Mouse (Mus musculus): ENCODE results near the gene Tspan33. TPM values are rescaled to one million over a fixed set of nuclear protein-coding genes. Genes with fewer than 3 reads are reported as not detected.
"Not testable (repeated sequence)": the region's sequence is repeated elsewhere in the genome, so short reads cannot be mapped to it uniquely, and the experiment has no call there.

Gene Tspan33
- polyA plus RNA-seq, 1 experiment from 2014 or later = 3.5 TPM

- H3K9me3 ChIP-seq (ENCODE audit: control insufficient read depth, low read length) = no peaks in the 10 kb centered on the region
- H3K27me3 ChIP-seq (ENCODE audit: control insufficient read depth, insufficient read depth, low read depth, low read length) = no peaks in the 10 kb centered on the region
- peaks cover 19% of the 10 kb centered on the region for H3K36me3 ChIP-seq (ENCODE audit: control insufficient read depth, insufficient read depth, low read length)
- H3K4me3 ChIP-seq (ENCODE audit: low read length) = no peak overlapping the region
- no peak for ATAC-seq (ENCODE audit: low read depth)
- no peak overlapping the region for H3K4me2 ChIP-seq (ENCODE audit: low read depth, low read length)
- H3K9ac ChIP-seq (ENCODE audit: low read length) = no peak overlapping the region
- WGBS = 83% methylated on average over 13 of the region's 13 CpGs
- H3K4me1 ChIP-seq (replicated peaks; ENCODE audit: control insufficient read depth, insufficient read depth, low read length) = no peaks in the 10 kb centered on the region
- H3K27ac ChIP-seq (ENCODE audit: low read length) = no peak overlapping the region
These were observed 65.1 kb downstream of the Tspan33 start for GRCm38 (mm10) chr6:29759012-29759679.

GRCm38 (mm10) chr6:29760397-29760796, 66.4 kb downstream of the Tspan33 start:
- H3K9ac ChIP-seq (ENCODE audit: low read length); H3K27me3 ChIP-seq (ENCODE audit: control insufficient read depth, insufficient read depth, low read depth, low read length); H3K4me2 ChIP-seq (ENCODE audit: low read depth, low read length); H3K27ac ChIP-seq (ENCODE audit: low read length); H3K9me3 ChIP-seq (ENCODE audit: control insufficient read depth, low read length); H3K4me1 ChIP-seq (replicated peaks; ENCODE audit: control insufficient read depth, insufficient read depth, low read length); ATAC-seq (ENCODE audit: low read depth); H3K4me3 ChIP-seq (ENCODE audit: low read length): not testable (repeated sequence)
- peaks cover 15% of the 10 kb centered on the region for H3K36me3 ChIP-seq (ENCODE audit: control insufficient read depth, insufficient read depth, low read length)
- WGBS = 81% methylated on average over 2 of the region's 2 CpGs

- peaks cover 14% of the 10 kb centered on the region for H3K36me3 ChIP-seq (ENCODE audit: control insufficient read depth, insufficient read depth, low read length)
- no peak for ATAC-seq (ENCODE audit: low read depth)
These were observed 67.3 kb downstream of the Tspan33 start for GRCm38 (mm10) chr6:29761282-29761681.

GRCm38 (mm10) chr6:29762524-29762923, 68.5 kb downstream of the Tspan33 start:
- Histone ChIP-seq H3K4me1 (replicated peaks; ENCODE audit: control insufficient read depth, insufficient read depth, low read length) (no peaks in the 10 kb centered on the region), H3K4me2 (ENCODE audit: low read depth, low read length) (no peak overlapping the region), H3K9me3 (ENCODE audit: control insufficient read depth, low read length) (no peaks in the 10 kb centered on the region), H3K9ac (ENCODE audit: low read length) (no peak overlapping the region), H3K27me3 (ENCODE audit: control insufficient read depth, insufficient read depth, low read depth, low read length) (no peaks in the 10 kb centered on the region), H3K36me3 (ENCODE audit: control insufficient read depth, insufficient read depth, low read length) (peaks cover 10% of the 10 kb centered on the region; the same call in 1 of the 2 replicates), H3K27ac (ENCODE audit: low read length) (no peak overlapping the region), H3K4me3 (ENCODE audit: low read length) (no peak overlapping the region)
- no peak for ATAC-seq (ENCODE audit: low read depth)
- 55% methylated on average over 4 of the region's 4 CpGs for WGBS

More at GRCm38 (mm10) chr6:29761282-29761681, 67.3 kb downstream of the Tspan33 start:
- H3K4me3 ChIP-seq (ENCODE audit: low read length) = no peak overlapping the region
- no peak overlapping the region for H3K4me2 ChIP-seq (ENCODE audit: low read depth, low read length)
- no peak overlapping the region for H3K9ac ChIP-seq (ENCODE audit: low read length)
- 84% methylated on average over 4 of the region's 4 CpGs for whole genome bisulfite sequencing
- H3K27ac ChIP-seq (ENCODE audit: low read length) = no peak overlapping the region
- H3K4me1 ChIP-seq (replicated peaks; ENCODE audit: control insufficient read depth, insufficient read depth, low read length) = no peaks in the 10 kb centered on the region
- no peaks in the 10 kb centered on the region for H3K9me3 ChIP-seq (ENCODE audit: control insufficient read depth, low read length)
- H3K27me3 ChIP-seq (ENCODE audit: control insufficient read depth, insufficient read depth, low read depth, low read length) = no peaks in the 10 kb centered on the region

- Histone ChIP-seq H3K4me3 (ENCODE audit: low read length) (no peak overlapping the region), H3K4me2 (ENCODE audit: low read depth, low read length) (no peak overlapping the region), H3K27ac (ENCODE audit: low read length) (no peak overlapping the region), H3K9me3 (ENCODE audit: control insufficient read depth, low read length) (no peaks in the 10 kb centered on the region), H3K4me1 (replicated peaks; ENCODE audit: control insufficient read depth, insufficient read depth, low read length) (peaks cover 5% of the 10 kb centered on the region; the same call in 1 of the 2 replicates), H3K36me3 (ENCODE audit: control insufficient read depth, insufficient read depth, low read length) (no peaks in the 10 kb centered on the region; the same call in 1 of the 2 replicates), H3K27me3 (ENCODE audit: control insufficient read depth, insufficient read depth, low read depth, low read length) (no peaks in the 10 kb centered on the region), H3K9ac (ENCODE audit: low read length) (no peak overlapping the region)
- 74% methylated on average over 2 of the region's 2 CpGs for WGBS
- ATAC-seq (ENCODE audit: low read depth) = no peak
These were observed 72.9 kb downstream of the Tspan33 start for GRCm38 (mm10) chr6:29766874-29767273.

Other genes with a start within 250 kb of the Tspan33 start
- 208 and 220 TPM in 2 replicates for gene Atp6v1f, start 226.5 kb upstream of the Tspan33 start, polyA plus RNA-seq (2015; fragmentation: Nextera tagmentation; extraction: Ambion mirVana)
- gene Atp6v1fnb, start 222.8 kb upstream of the Tspan33 start, polyA plus RNA-seq (2015; fragmentation: Nextera tagmentation; extraction: Ambion mirVana) = not detected in 2 replicates
- 11.5 and 12.6 TPM in 2 replicates for gene Kcp, start 186.3 kb upstream of the Tspan33 start, polyA plus RNA-seq (2015; fragmentation: Nextera tagmentation; extraction: Ambion mirVana)
- gene Irf5, start 167.6 kb upstream of the Tspan33 start, polyA plus RNA-seq (2015; fragmentation: Nextera tagmentation; extraction: Ambion mirVana) = 5.5 and 6.8 TPM in 2 replicates
- gene Tnpo3, start 84.3 kb upstream of the Tspan33 start, polyA plus RNA-seq (2015; fragmentation: Nextera tagmentation; extraction: Ambion mirVana) = 79.6 and 81.9 TPM in 2 replicates
- 29.2 and 29.6 TPM in 2 replicates for gene Smo, start 41.3 kb downstream of the Tspan33 start, polyA plus RNA-seq (2015; fragmentation: Nextera tagmentation; extraction: Ambion mirVana)
- gene Ahcyl2, start 73.8 kb downstream of the Tspan33 start, polyA plus RNA-seq (2015; fragmentation: Nextera tagmentation; extraction: Ambion mirVana) = 7.9 and 8.7 TPM in 2 replicates
- 1.5 and 1.9 TPM in 2 replicates for gene Strip2, start 222.8 kb downstream of the Tspan33 start, polyA plus RNA-seq (2015; fragmentation: Nextera tagmentation; extraction: Ambion mirVana)

Measured in lung, embryonic 16.5 days (tissue).